Mouse (Mus musculus): ENCODE measurements at regions not wholly inside any gene's neighbourhood (a gene's known extent, or its start where the extent isn't known, plus 50 kb on each side); places are given as distances from the start of the nearest gene placed in this dataset.

- no peak for DNase-seq (ENCODE audit: low spot score in 2 of 2)
Observed at GRCm38 (mm10) chr11:45174811-45175798, 558.0 kb downstream of the Ebf1 start.

- DNase-seq (ENCODE audit: low spot score in 2 of 2), result no peak
Observed at GRCm38 (mm10) chr11:45176971-45177370, 559.9 kb downstream of the Ebf1 start.

GRCm38 (mm10) chr11:45178036-45178435 lies 560.9 kb downstream of the Ebf1 start:
- DNase-seq (ENCODE audit: low spot score in 2 of 2), result no peak

- DNase-seq (ENCODE audit: low spot score in 2 of 2), result no peak
Observed at GRCm38 (mm10) chr11:45179019-45179418, 561.9 kb downstream of the Ebf1 start.

GRCm38 (mm10) chr11:45190601-45191370 lies 573.7 kb downstream of the Ebf1 start:
- DNase-seq (ENCODE audit: low spot score in 2 of 2), result no peak

- DNase-seq (ENCODE audit: low spot score in 2 of 2), result no peak
Observed at GRCm38 (mm10) chr11:45191392-45192189, 574.5 kb downstream of the Ebf1 start.

GRCm38 (mm10) chr11:45193319-45193718 lies 576.2 kb downstream of the Ebf1 start:
- no peak for DNase-seq (ENCODE audit: low spot score in 2 of 2)

GRCm38 (mm10) chr11:45199520-45199919 lies 582.4 kb downstream of the Ebf1 start:
- DNase-seq (ENCODE audit: low spot score in 2 of 2), result no peak

- DNase-seq (ENCODE audit: low spot score in 2 of 2), result no peak
Observed at GRCm38 (mm10) chr11:45200714-45201405, 583.7 kb downstream of the Ebf1 start.

GRCm38 (mm10) chr11:45203446-45203845 lies 586.3 kb downstream of the Ebf1 start:
- no peak for DNase-seq (ENCODE audit: low spot score in 2 of 2)

GRCm38 (mm10) chr11:45206611-45207525 lies 589.8 kb downstream of the Ebf1 start:
- no peak for DNase-seq (ENCODE audit: low spot score in 2 of 2)

GRCm38 (mm10) chr11:45214096-45214495 lies 597.0 kb downstream of the Ebf1 start:
- DNase-seq (ENCODE audit: low spot score in 2 of 2), result no peak

- DNase-seq (ENCODE audit: low spot score in 2 of 2), result no peak
Observed at GRCm38 (mm10) chr11:45216942-45217474, 599.9 kb downstream of the Ebf1 start.

GRCm38 (mm10) chr11:45219239-45219638 lies 602.1 kb downstream of the Ebf1 start:
- DNase-seq (ENCODE audit: low spot score in 2 of 2), result no peak

- no peak for DNase-seq (ENCODE audit: low spot score in 2 of 2)
Observed at GRCm38 (mm10) chr11:45222021-45222420, 604.9 kb downstream of the Ebf1 start.

- no peak for DNase-seq (ENCODE audit: low spot score in 2 of 2)
Observed at GRCm38 (mm10) chr11:45235476-45236412, 616.1 kb upstream of the Clint1 start.

- no peak for DNase-seq (ENCODE audit: low spot score in 2 of 2)
Observed at GRCm38 (mm10) chr11:45237056-45237455, 614.8 kb upstream of the Clint1 start.

GRCm38 (mm10) chr11:45239044-45239443 lies 612.8 kb upstream of the Clint1 start:
- DNase-seq (ENCODE audit: low spot score in 2 of 2), result no peak

- no peak for DNase-seq (ENCODE audit: low spot score in 2 of 2)
Observed at GRCm38 (mm10) chr11:45240419-45240818, 611.4 kb upstream of the Clint1 start.
